Mouse (Mus musculus): ENCODE results near the gene Bri3bp. TPM values are rescaled to one million over a fixed set of nuclear protein-coding genes. Genes with fewer than 3 reads are reported as not detected.

Bri3bp gene
- polyA plus RNA-seq, 1 experiment from 2014 or later, result 44.4 TPM

DNA sequence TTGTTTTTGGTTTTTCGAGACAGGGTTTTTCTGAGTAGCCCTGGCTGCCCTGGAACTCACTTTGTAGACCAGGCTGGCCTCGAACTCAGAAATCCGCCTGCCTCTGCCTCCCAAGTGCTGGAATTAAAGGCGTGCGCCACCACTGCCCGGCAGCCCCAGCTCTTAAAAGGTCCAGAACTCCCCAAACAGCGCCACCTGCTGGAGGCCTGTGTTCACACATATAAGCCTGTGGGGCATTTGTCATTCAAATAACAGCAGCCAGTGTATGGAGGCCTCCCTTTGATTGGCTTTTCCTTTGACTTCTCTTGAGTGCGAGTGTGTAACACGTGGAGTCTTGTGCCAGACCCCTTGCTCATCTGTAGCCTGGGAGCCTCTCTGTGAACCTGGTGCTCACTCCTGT is 66.2 kb downstream of the Bri3bp start:
- ATAC-seq (ENCODE audit: low FRiP score, low TSS enrichment), result no peak
- H3K4me3 ChIP-seq (ENCODE audit: low read length), result no peak overlapping the region
- no peak overlapping the region for H3K27ac ChIP-seq (ENCODE audit: low read length)
- no peaks in the 10 kb centered on the region for H3K9me3 ChIP-seq (ENCODE audit: low read length)
- H3K27me3 ChIP-seq (ENCODE audit: insufficient read depth, low read length), result no peaks in the 10 kb centered on the region
- H3K9ac ChIP-seq (replicated peaks; ENCODE audit: low read length), result no peak overlapping the region
- 90% methylated on average over 9 of the region's 9 CpGs for WGBS
- H3K4me2 ChIP-seq (replicated peaks; ENCODE audit: low read depth, low read length), result no peak overlapping the region
- H3K36me3 ChIP-seq (ENCODE audit: insufficient read depth, low read length), result peaks cover 45% of the 10 kb centered on the region
- peaks cover 2% of the 10 kb centered on the region; the same call in 1 of the 2 replicates for H3K4me1 ChIP-seq (ENCODE audit: insufficient read depth, low read length)

DNA sequence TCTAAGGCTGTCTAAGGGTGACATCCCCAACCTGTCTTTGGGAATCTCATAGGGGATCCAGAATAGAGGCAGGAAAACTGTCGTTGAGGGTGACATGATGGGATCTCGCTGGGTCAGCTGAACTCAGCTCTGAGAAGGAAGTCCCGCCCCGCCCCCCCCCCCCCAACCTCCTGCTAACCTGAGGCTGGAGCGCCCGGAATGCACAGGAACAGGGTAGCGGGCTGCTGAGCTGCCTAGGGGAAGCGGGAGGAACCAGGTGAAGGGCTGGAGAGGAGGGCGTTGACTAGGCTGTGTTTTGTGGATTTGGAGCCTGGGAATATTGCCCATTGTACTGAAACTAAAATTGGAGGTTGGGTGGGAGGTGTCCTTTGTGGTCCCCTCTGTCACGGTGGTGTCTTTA is 66.6 kb downstream of the Bri3bp start:
- no peak overlapping the region for H3K4me2 ChIP-seq (replicated peaks; ENCODE audit: low read depth, low read length)
- no peak overlapping the region for H3K9ac ChIP-seq (replicated peaks; ENCODE audit: low read length)
- peaks cover 45% of the 10 kb centered on the region for H3K36me3 ChIP-seq (ENCODE audit: insufficient read depth, low read length)
- WGBS, result 93% methylated on average over 9 of the region's 10 CpGs
- peaks cover 2% of the 10 kb centered on the region; the same call in 1 of the 2 replicates for H3K4me1 ChIP-seq (ENCODE audit: insufficient read depth, low read length)
- H3K27ac ChIP-seq (ENCODE audit: low read length), result no peak overlapping the region
- no peak for ATAC-seq (ENCODE audit: low FRiP score, low TSS enrichment)
- no peaks in the 10 kb centered on the region for H3K27me3 ChIP-seq (ENCODE audit: insufficient read depth, low read length)
- H3K4me3 ChIP-seq (ENCODE audit: low read length), result no peak overlapping the region
- H3K9me3 ChIP-seq (ENCODE audit: low read length), result no peaks in the 10 kb centered on the region

DNA sequence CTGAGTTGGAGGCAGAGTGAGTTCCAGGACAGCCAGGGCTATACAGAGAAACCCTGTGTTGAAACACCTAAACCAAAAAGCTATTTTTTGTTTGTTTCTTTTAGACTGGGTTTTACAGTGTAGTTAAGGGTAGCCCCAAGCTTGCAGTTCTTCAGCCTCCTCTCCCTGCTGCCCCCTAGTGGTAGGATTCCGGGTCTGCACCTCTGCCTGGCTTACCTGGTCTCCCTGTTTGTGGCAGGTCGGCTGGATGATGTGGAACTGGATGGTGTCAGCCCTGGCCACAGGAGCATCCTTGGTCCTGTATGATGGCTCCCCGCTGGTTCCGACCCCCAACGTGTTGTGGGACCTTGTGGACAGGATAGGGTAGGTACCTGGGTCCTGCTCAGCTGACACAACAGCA is 68.2 kb downstream of the Bri3bp start:
- Histone ChIP-seq H3K4me1 (ENCODE audit: insufficient read depth, low read length) (peaks cover 2% of the 10 kb centered on the region; the same call in 1 of the 2 replicates), H3K9ac (replicated peaks; ENCODE audit: low read length) (no peak overlapping the region), H3K4me3 (ENCODE audit: low read length) (no peak overlapping the region), H3K27me3 (ENCODE audit: insufficient read depth, low read length) (no peaks in the 10 kb centered on the region), H3K36me3 (ENCODE audit: insufficient read depth, low read length) (peaks cover 53% of the 10 kb centered on the region), H3K9me3 (ENCODE audit: low read length) (no peaks in the 10 kb centered on the region), H3K27ac (ENCODE audit: low read length) (no peak overlapping the region), H3K4me2 (replicated peaks; ENCODE audit: low read depth, low read length) (no peak overlapping the region)
- ATAC-seq (ENCODE audit: low FRiP score, low TSS enrichment), result no peak
- WGBS, result 53% methylated on average over 5 of the region's 5 CpGs

Small RNA genes within 50 kb of the gene (microRNA-seq; reads per million reads assigned to microRNA genes)
- gene Gm27551, result not detected

Other genes with a start within 250 kb of the Bri3bp start
- gene Scarb1, start 100.5 kb upstream of the Bri3bp start, polyA plus RNA-seq (2015; fragmentation: Nextera tagmentation; extraction: Ambion mirVana), result 91.8 and 103 TPM in 2 replicates
- gene Gm10382, start 52.2 kb upstream of the Bri3bp start, polyA plus RNA-seq (2015; fragmentation: Nextera tagmentation; extraction: Ambion mirVana), result 0.34 and 0.51 TPM in 2 replicates
- gene Ubc, start 51.4 kb upstream of the Bri3bp start, polyA plus RNA-seq (2015; fragmentation: Nextera tagmentation; extraction: Ambion mirVana), result 1,279 and 1,344 TPM in 2 replicates
- 10.4 and 14.2 TPM in 2 replicates for gene Dhx37, start 7.4 kb upstream of the Bri3bp start, polyA plus RNA-seq (2015; fragmentation: Nextera tagmentation; extraction: Ambion mirVana)
- 39.8 and 41.1 TPM in 2 replicates for gene Aacs, start 34.2 kb downstream of the Bri3bp start, polyA plus RNA-seq (2015; fragmentation: Nextera tagmentation; extraction: Ambion mirVana)
- 0.18 and 0.39 TPM in 2 replicates for gene Tmem132b, start 90.2 kb downstream of the Bri3bp start, polyA plus RNA-seq (2015; fragmentation: Nextera tagmentation; extraction: Ambion mirVana)

Measured in kidney, embryonic 16.5 days (tissue).